Mouse (Mus musculus) midbrain, postnatal 0 days (tissue): ENCODE measurements around the gene BC030499. TPM values are rescaled to one million over a fixed set of nuclear protein-coding genes. Genes with fewer than 3 reads are reported as not detected.

Experiments used
- ATAC-seq: fragments of 200-750 bp; cut with Nextera tagmentation; 2 replicates; pipeline ENCODE4 v1.8.0; 2017; ENCODE audit warnings: moderate number of reproducible peaks, mild to moderate bottlenecking, moderate TSS enrichment, moderate library complexity; ENCODE audit not compliant: low FRiP score
- DNase-seq: peaks from one replicate; pipeline ENCODE4 v3.0.0-alpha.2; 2015; ENCODE audit warnings: low spot score
- H3K27ac ChIP-seq: fragments of 300-500 bp; sonication (generic); 2 replicates; pipeline ENCODE4 v1.5.1; 2014; ENCODE audit warnings: low read depth, mild to moderate bottlenecking, low read length, mixed read lengths
- H3K27me3 ChIP-seq: fragments of 300-500 bp; sonication (generic); 2 replicates; pipeline ENCODE4 v1.6.1; 2014; ENCODE audit warnings: low read length, control low read depth, mixed read lengths; ENCODE audit not compliant: insufficient read depth
- H3K36me3 ChIP-seq: fragments of 300-500 bp; sonication (generic); 2 replicates; pipeline ENCODE4 v1.6.1; 2014; ENCODE audit warnings: low read length, control low read depth, mixed read lengths; ENCODE audit not compliant: insufficient read depth
- H3K4me1 ChIP-seq: fragments of 300-500 bp; sonication (generic); 2 replicates; pipeline ENCODE4 v1.6.1; 2014; ENCODE audit warnings: mild to moderate bottlenecking, control low read depth, antibody characterized with exemption, low read length, mixed read lengths; ENCODE audit not compliant: insufficient read depth
- H3K4me2 ChIP-seq: fragments of 300-500 bp; sonication (generic); 2 replicates; pipeline ENCODE4 v1.6.1; 2014; ENCODE audit warnings: low read depth, mild to moderate bottlenecking, low read length, mixed read lengths; ENCODE audit not compliant: poor library complexity, severe bottlenecking
- H3K4me3 ChIP-seq: fragments of 300-500 bp; sonication (generic); 2 replicates; pipeline ENCODE4 v1.5.1; 2014; ENCODE audit warnings: low read depth, mild to moderate bottlenecking, low read length, moderate library complexity
- H3K9ac ChIP-seq: fragments of 300-500 bp; sonication (generic); replicated peaks from 2 replicates; pipeline ENCODE4 v1.6.1; 2014; ENCODE audit warnings: mild to moderate bottlenecking, low read length, moderate library complexity, mixed read lengths; ENCODE audit not compliant: poor library complexity, severe bottlenecking
- H3K9me3 ChIP-seq: fragments of 300-500 bp; sonication (generic); 2 replicates; pipeline ENCODE4 v1.6.1; 2016; ENCODE audit warnings: low read length, control low read depth
- CTCF ChIP-seq: IDR thresholded peaks from 2 replicates; pipeline ENCODE4 v1.5.1; 2016; ENCODE audit warnings: antibody characterized with exemption, mild to moderate bottlenecking
- WGBS: fragments of 180-500 bp; shearing (Covaris S2); extraction: QIAGEN DNeasy Blood & Tissue Kit; methylation state at CpG from one replicate; pipeline ENCODE4 v1.1.7; 2014; 5-methylcytosine and 5-hydroxymethylcytosine counted together
- polyA plus RNA-seq: library from polyadenylated mRNA; unstranded; fragments of >200 nt; fragmentation: Nextera tagmentation; extraction: Ambion mirVana; gene quantifications from 2 replicates; pipeline ENCODE4 v1.2.1, GENCODE M21; 2015
- total RNA-seq: library from RNA; depleted of rRNA; stranded (reverse); fragments of >200 nt; gene quantifications from 2 replicates; pipeline ENCODE4 v1.2.3, GENCODE M21; 2014; rRNA removed

The BC030499 gene
- total and polyA plus RNA-seq, 2 experiments from 2014 or later: 0.12 to 0.22 TPM

DNA sequence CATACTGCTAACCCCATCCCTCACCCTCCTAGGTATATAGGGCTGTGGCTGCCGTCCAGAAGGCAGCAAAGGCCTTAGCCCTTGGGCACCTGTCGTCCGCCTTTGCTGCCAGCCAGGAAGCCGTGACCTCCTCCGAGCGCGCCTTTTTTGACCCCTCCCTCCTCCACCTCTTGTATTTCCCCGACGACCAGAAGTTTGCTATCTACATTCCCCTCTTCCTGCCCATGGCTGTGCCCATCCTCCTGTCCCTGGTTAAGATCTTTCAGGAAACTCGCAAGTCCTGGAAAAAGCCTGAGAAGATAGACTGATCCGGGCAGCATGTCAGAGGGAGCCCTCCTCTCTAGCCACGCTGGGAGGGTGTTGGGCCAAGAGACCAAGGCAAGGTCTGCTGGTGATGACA is 51.1 kb downstream of the BC030499 start:
- WGBS: 87% methylated on average over 12 of the region's 12 CpGs
- Histone ChIP-seq H3K4me2 (no peak overlapping the region), H3K4me3 (no peak overlapping the region), H3K9me3 (no peaks in the 10 kb centered on the region), H3K9ac (no peak overlapping the region), H3K4me1 (peaks cover 10% of the 10 kb centered on the region; the same call in 1 of the 2 replicates), H3K36me3 (peaks cover 24% of the 10 kb centered on the region), H3K27ac (no peak overlapping the region), H3K27me3 (no peaks in the 10 kb centered on the region)
- ATAC-seq (no peak), DNase-seq (no peak)
- no peak for TF ChIP-seq CTCF

- H3K4me3 ChIP-seq: peak within 1 kb of the TSS; percentile 63
- peak within 1 kb of the TSS; percentile 79 for H3K27ac ChIP-seq
- under 1% methylated on average over 49 of the region's 66 CpGs for WGBS
- no peaks in the 10 kb centered on the region for H3K27me3 ChIP-seq
- H3K4me1 ChIP-seq: peaks cover 16% of the 10 kb centered on the region; the same call in 1 of the 2 replicates
- H3K36me3 ChIP-seq: peaks cover 28% of the 10 kb centered on the region
- ATAC-seq: peak; percentile 76
- H3K9me3 ChIP-seq: no peaks in the 10 kb centered on the region
- H3K9ac ChIP-seq: peak within 1 kb of the TSS; percentile 81
- peak; percentile 72 for DNase-seq
- peak within 1 kb of the TSS; percentile 71 for H3K4me2 ChIP-seq
- TF ChIP-seq CTCF: no peak; the same call in 1 of the 2 replicates
Observed at GRCm38 (mm10) chr11:78343381-78344327, 53.0 kb downstream of the BC030499 start, which contains the start of gene Unc119. TSS of gene Unc119 (plus strand) at chr11:78343482.

GRCm38 (mm10) chr11:78344328-78344889 is 53.8 kb downstream of the BC030499 start:
- no peak for DNase-seq

DNA sequence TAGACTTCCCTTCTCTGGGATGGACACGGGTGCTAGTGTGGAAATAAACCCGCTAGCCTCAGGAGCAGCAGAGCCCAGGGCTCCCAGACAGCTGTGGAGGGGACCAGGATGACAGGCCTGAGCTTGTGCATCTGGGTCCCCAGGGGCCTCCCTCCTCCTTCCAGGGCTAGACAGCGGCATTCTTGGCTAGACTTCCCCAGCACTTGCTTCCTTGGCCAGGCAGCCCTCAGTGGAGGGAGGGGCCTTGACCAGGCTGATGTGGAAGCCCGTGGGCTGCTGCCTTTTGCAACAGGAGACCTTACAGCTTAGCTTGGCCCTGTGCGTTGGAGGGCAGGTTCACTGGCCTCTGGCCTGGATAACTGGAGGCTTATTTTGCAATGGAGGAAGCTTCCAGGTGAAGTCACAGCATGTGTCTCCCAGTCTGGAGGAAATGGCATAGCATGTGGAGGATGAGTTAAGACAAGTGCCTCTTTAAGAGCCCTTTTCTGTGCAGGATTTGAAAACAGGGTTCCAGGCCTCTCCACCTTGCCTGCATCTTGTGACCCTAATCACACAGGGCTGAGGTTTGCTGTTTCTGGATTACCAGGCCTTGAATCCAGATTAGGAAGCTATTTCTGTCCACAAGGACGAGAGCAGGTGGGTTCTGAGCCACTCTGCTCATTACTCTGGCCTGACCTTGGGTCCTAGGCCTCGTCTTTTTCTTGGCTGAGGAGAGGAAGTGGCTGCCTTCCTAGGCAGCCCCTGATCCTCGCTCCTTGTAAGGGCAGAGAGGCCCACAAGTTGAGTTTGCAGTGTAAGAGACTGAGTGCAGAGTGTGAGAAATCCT is 54.5 kb downstream of the BC030499 start:
- ATAC-seq (no peak), DNase-seq (no peak)
- no peak for TF ChIP-seq CTCF
- Histone ChIP-seq H3K9ac (peak overlapping the region; percentile 81; the same call in 1 of the 2 replicates), H3K4me1 (peaks cover 16% of the 10 kb centered on the region; the same call in 1 of the 2 replicates), H3K27me3 (no peaks in the 10 kb centered on the region), H3K4me2 (peak overlapping the region; percentile 71), H3K9me3 (no peaks in the 10 kb centered on the region), H3K36me3 (peaks cover 32% of the 10 kb centered on the region), H3K4me3 (peak overlapping the region; percentile 63), H3K27ac (no peak overlapping the region)
- WGBS: 56% methylated on average over 8 of the region's 8 CpGs

More at GRCm38 (mm10) chr11:78344328-78344889, 53.8 kb downstream of the BC030499 start:
- Histone ChIP-seq H3K9me3 (no peaks in the 10 kb centered on the region), H3K4me3 (peak overlapping the region; percentile 63), H3K9ac (peak overlapping the region; percentile 81), H3K27ac (peak overlapping the region; percentile 79), H3K36me3 (peaks cover 31% of the 10 kb centered on the region), H3K4me2 (peak overlapping the region; percentile 71), H3K27me3 (no peaks in the 10 kb centered on the region), H3K4me1 (peaks cover 16% of the 10 kb centered on the region; the same call in 1 of the 2 replicates)
- TF ChIP-seq CTCF: no peak
- WGBS: 67% methylated on average over 6 of the region's 6 CpGs
- no peak; the same call in 1 of the 2 replicates for ATAC-seq

DNA sequence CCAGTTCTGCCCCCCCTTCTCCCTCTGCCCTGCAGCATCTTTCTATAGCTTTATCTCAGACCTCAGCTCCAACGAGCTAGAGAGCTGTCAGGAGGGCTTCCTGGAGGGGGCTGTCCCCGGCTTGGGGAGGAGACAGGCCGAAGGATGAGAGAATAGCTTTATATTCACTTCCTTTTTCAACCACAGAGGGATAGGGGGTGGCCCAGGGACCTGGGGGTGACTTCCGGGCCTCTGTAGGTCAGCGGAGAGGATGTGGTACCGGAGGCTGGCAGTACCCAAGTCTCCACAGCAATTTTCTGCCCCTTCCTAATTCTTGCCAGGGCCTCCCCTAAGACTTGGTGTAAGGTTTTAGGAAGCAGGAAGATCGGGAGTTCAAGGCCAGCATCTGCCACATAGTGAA is 55.2 kb downstream of the BC030499 start:
- no peak for ATAC-seq
- Histone ChIP-seq H3K36me3 (peaks cover 30% of the 10 kb centered on the region), H3K27me3 (no peaks in the 10 kb centered on the region), H3K4me1 (peaks cover 16% of the 10 kb centered on the region; the same call in 1 of the 2 replicates), H3K9ac (no peak overlapping the region), H3K27ac (peak overlapping the region; percentile 6; the same call in 1 of the 2 replicates), H3K4me3 (no peak overlapping the region), H3K4me2 (no peak overlapping the region), H3K9me3 (no peaks in the 10 kb centered on the region)
- no peak for TF ChIP-seq CTCF
- DNase-seq: no peak
- 75% methylated on average over 7 of the region's 7 CpGs for WGBS

Other genes starting within 250 kb of the BC030499 start
- gene Eral1, start 210.5 kb upstream of the BC030499 start, total RNA-seq: 30.7 and 39.2 TPM in 2 replicates
- gene Eral1, start 210.5 kb upstream of the BC030499 start, polyA plus RNA-seq: 26.1 and 27.4 TPM in 2 replicates
- gene Fam222b, start 196.2 kb upstream of the BC030499 start, total RNA-seq: 27.2 and 34.5 TPM in 2 replicates
- gene Fam222b, start 196.2 kb upstream of the BC030499 start, polyA plus RNA-seq: 28.2 and 29.1 TPM in 2 replicates
- gene Traf4, start 125.3 kb upstream of the BC030499 start, total RNA-seq: 80.5 and 89.5 TPM in 2 replicates
- 68.4 and 71.1 TPM in 2 replicates for gene Traf4, start 125.3 kb upstream of the BC030499 start, polyA plus RNA-seq
- 7.1 and 7.6 TPM in 2 replicates for gene Nek8, start 114.2 kb upstream of the BC030499 start, total RNA-seq
- gene Nek8, start 114.2 kb upstream of the BC030499 start, polyA plus RNA-seq: 4.5 and 5.7 TPM in 2 replicates
- gene Tlcd1, start 114.1 kb upstream of the BC030499 start, total RNA-seq: 12.6 and 24.0 TPM in 2 replicates
- gene Tlcd1, start 114.1 kb upstream of the BC030499 start, polyA plus RNA-seq: 18.1 and 25.4 TPM in 2 replicates
- gene Rpl23a, start 107.3 kb upstream of the BC030499 start, total RNA-seq: 753 and 863 TPM in 2 replicates
- gene Rpl23a, start 107.3 kb upstream of the BC030499 start, polyA plus RNA-seq: 853 and 860 TPM in 2 replicates
- 71.3 and 78.4 TPM in 2 replicates for gene Rab34, start 102.4 kb upstream of the BC030499 start, total RNA-seq
- 65.0 and 65.5 TPM in 2 replicates for gene Rab34, start 102.4 kb upstream of the BC030499 start, polyA plus RNA-seq
- 1.0 TPM in 2 replicates for gene Proca1, start 97.4 kb upstream of the BC030499 start, total RNA-seq
- 3.3 and 4.8 TPM in 2 replicates for gene Proca1, start 97.4 kb upstream of the BC030499 start, polyA plus RNA-seq
- gene Sdf2, start 45.1 kb upstream of the BC030499 start, total RNA-seq: 76.3 and 106 TPM in 2 replicates
- 114 and 115 TPM in 2 replicates for gene Sdf2, start 45.1 kb upstream of the BC030499 start, polyA plus RNA-seq
- 37.4 and 37.6 TPM in 2 replicates for gene Supt6, start 44.9 kb upstream of the BC030499 start, total RNA-seq
- 19.0 and 19.4 TPM in 2 replicates for gene Supt6, start 44.9 kb upstream of the BC030499 start, polyA plus RNA-seq
- gene 2610507B11Rik, start 29.1 kb upstream of the BC030499 start, total RNA-seq: 71.1 and 71.4 TPM in 2 replicates
- gene 2610507B11Rik, start 29.1 kb upstream of the BC030499 start, polyA plus RNA-seq: 40.8 and 49.2 TPM in 2 replicates
- gene Spag5, start 10.7 kb downstream of the BC030499 start, total RNA-seq: 3.1 and 3.6 TPM in 2 replicates
- 2.2 and 2.4 TPM in 2 replicates for gene Spag5, start 10.7 kb downstream of the BC030499 start, polyA plus RNA-seq
- 265 and 359 TPM in 2 replicates for gene Aldoc, start 32.1 kb downstream of the BC030499 start, total RNA-seq
- 224 and 305 TPM in 2 replicates for gene Aldoc, start 32.1 kb downstream of the BC030499 start, polyA plus RNA-seq
- 62.4 and 67.2 TPM in 2 replicates for gene Pigs, start 37.6 kb downstream of the BC030499 start, total RNA-seq
- 82.6 and 91.0 TPM in 2 replicates for gene Pigs, start 37.6 kb downstream of the BC030499 start, polyA plus RNA-seq
- 93.5 and 141 TPM in 2 replicates for gene Unc119, start 52.6 kb downstream of the BC030499 start, total RNA-seq
- 79.6 and 83.4 TPM in 2 replicates for gene Unc119, start 52.6 kb downstream of the BC030499 start, polyA plus RNA-seq
- not detected in 2 replicates for gene Foxn1, start 95.7 kb downstream of the BC030499 start, total RNA-seq
- gene Foxn1, start 95.7 kb downstream of the BC030499 start, polyA plus RNA-seq: not detected in 2 replicates
- not detected in 2 replicates for gene Slc13a2, start 131.4 kb downstream of the BC030499 start, total RNA-seq
- not detected in 2 replicates for gene Slc13a2, start 131.4 kb downstream of the BC030499 start, polyA plus RNA-seq
- gene Slc46a1, start 174.9 kb downstream of the BC030499 start, total RNA-seq: 15.0 and 17.5 TPM in 2 replicates
- gene Slc46a1, start 174.9 kb downstream of the BC030499 start, polyA plus RNA-seq: 19.1 and 19.6 TPM in 2 replicates
- 63.2 and 66.3 TPM in 2 replicates for gene Sarm1, start 206.9 kb downstream of the BC030499 start, total RNA-seq
- gene Sarm1, start 206.9 kb downstream of the BC030499 start, polyA plus RNA-seq: 39.8 and 40.1 TPM in 2 replicates
- gene Vtn, start 208.2 kb downstream of the BC030499 start, total RNA-seq: 114 and 120 TPM in 2 replicates
- gene Vtn, start 208.2 kb downstream of the BC030499 start, polyA plus RNA-seq: 139 and 160 TPM in 2 replicates
- 0.71 TPM in 1 of 2 replicates, not detected in the other for gene Sebox, start 212.6 kb downstream of the BC030499 start, total RNA-seq
- not detected in 2 replicates for gene Sebox, start 212.6 kb downstream of the BC030499 start, polyA plus RNA-seq
- gene Tmem199, start 221.3 kb downstream of the BC030499 start, total RNA-seq: 46.2 and 48.2 TPM in 2 replicates
- 92.4 and 96.0 TPM in 2 replicates for gene Tmem199, start 221.3 kb downstream of the BC030499 start, polyA plus RNA-seq
- 145 and 149 TPM in 2 replicates for gene Poldip2, start 221.4 kb downstream of the BC030499 start, total RNA-seq
- 159 and 176 TPM in 2 replicates for gene Poldip2, start 221.4 kb downstream of the BC030499 start, polyA plus RNA-seq
- gene Tnfaip1, start 245.5 kb downstream of the BC030499 start, total RNA-seq: 38.2 and 40.5 TPM in 2 replicates
- 59.1 and 62.7 TPM in 2 replicates for gene Tnfaip1, start 245.5 kb downstream of the BC030499 start, polyA plus RNA-seq
- gene Ift20, start 245.5 kb downstream of the BC030499 start, total RNA-seq: 133 and 155 TPM in 2 replicates
- 142 and 148 TPM in 2 replicates for gene Ift20, start 245.5 kb downstream of the BC030499 start, polyA plus RNA-seq